Mouse (Mus musculus): ENCODE measurements around the gene Zbtb16. TPM values are rescaled to one million over a fixed set of nuclear protein-coding genes. Genes with fewer than 3 reads are reported as not detected.

The Zbtb16 gene
- polyA plus RNA-seq, 1 experiment from 2014 or later = 5.4 TPM

GRCm38 (mm10) chr9:48696731-48697469, 139.1 kb downstream of the Zbtb16 start:
- Histone ChIP-seq H3K9ac (ENCODE audit: low read depth, low read length) (no peak overlapping the region), H3K4me2 (ENCODE audit: low read length) (no peak overlapping the region), H3K36me3 (ENCODE audit: control insufficient read depth, insufficient read depth, low read length) (no peaks in the 10 kb centered on the region), H3K9me3 (replicated peaks; ENCODE audit: control insufficient read depth, low read length, poor library complexity, severe bottlenecking) (0 out of 2 replicates have a peak, but pooled peaks cover under 1% of the 10 kb centered on the region), H3K4me1 (ENCODE audit: control insufficient read depth, insufficient read depth, low read length) (peaks cover 5% of the 10 kb centered on the region; the same call in 1 of the 2 replicates), H3K27me3 (ENCODE audit: control insufficient read depth, insufficient read depth, low read depth, low read length) (no peaks in the 10 kb centered on the region), H3K27ac (ENCODE audit: low read length) (no peak overlapping the region), H3K4me3 (ENCODE audit: low read depth, low read length) (no peak overlapping the region)
- ATAC-seq = no peak
- 25% methylated on average over 12 of the region's 12 CpGs for WGBS

- no peak for ATAC-seq
- Histone ChIP-seq H3K9ac (ENCODE audit: low read depth, low read length) (no peak overlapping the region), H3K4me2 (ENCODE audit: low read length) (no peak overlapping the region), H3K27ac (ENCODE audit: low read length) (no peak overlapping the region), H3K36me3 (ENCODE audit: control insufficient read depth, insufficient read depth, low read length) (no peaks in the 10 kb centered on the region), H3K4me1 (ENCODE audit: control insufficient read depth, insufficient read depth, low read length) (peaks cover 5% of the 10 kb centered on the region; the same call in 1 of the 2 replicates), H3K9me3 (replicated peaks; ENCODE audit: control insufficient read depth, low read length, poor library complexity, severe bottlenecking) (no peaks in the 10 kb centered on the region), H3K27me3 (ENCODE audit: control insufficient read depth, insufficient read depth, low read depth, low read length) (no peaks in the 10 kb centered on the region), H3K4me3 (ENCODE audit: low read depth, low read length) (no peak overlapping the region)
- 14% methylated on average over 4 of the region's 4 CpGs for WGBS
These were observed 139.7 kb downstream of the Zbtb16 start for GRCm38 (mm10) chr9:48696330-48696729.

GRCm38 (mm10) chr9:48695796-48696195, 140.2 kb downstream of the Zbtb16 start:
- H3K27ac ChIP-seq (ENCODE audit: low read length) = no peak overlapping the region

GRCm38 (mm10) chr9:48694616-48695061, 141.4 kb downstream of the Zbtb16 start:
- H3K9ac ChIP-seq (ENCODE audit: low read depth, low read length) = no peak overlapping the region
- no peak overlapping the region for H3K4me2 ChIP-seq (ENCODE audit: low read length)
- 12% methylated on average over 10 of the region's 10 CpGs for WGBS
- H3K4me3 ChIP-seq (ENCODE audit: low read depth, low read length) = no peak overlapping the region
- H3K9me3 ChIP-seq (replicated peaks; ENCODE audit: control insufficient read depth, low read length, poor library complexity, severe bottlenecking) = no peaks in the 10 kb centered on the region
- H3K36me3 ChIP-seq (ENCODE audit: control insufficient read depth, insufficient read depth, low read length) = no peaks in the 10 kb centered on the region
- no peak for ATAC-seq
- H3K27me3 ChIP-seq (ENCODE audit: control insufficient read depth, insufficient read depth, low read depth, low read length) = no peaks in the 10 kb centered on the region
- no peak overlapping the region for H3K27ac ChIP-seq (ENCODE audit: low read length)
- H3K4me1 ChIP-seq (ENCODE audit: control insufficient read depth, insufficient read depth, low read length) = peaks cover 5% of the 10 kb centered on the region; the same call in 1 of the 2 replicates

More at GRCm38 (mm10) chr9:48695796-48696195, 140.2 kb downstream of the Zbtb16 start:
- 26% methylated on average over 4 of the region's 4 CpGs for WGBS
- H3K9me3 ChIP-seq (replicated peaks; ENCODE audit: control insufficient read depth, low read length, poor library complexity, severe bottlenecking) = no peaks in the 10 kb centered on the region
- H3K4me1 ChIP-seq (ENCODE audit: control insufficient read depth, insufficient read depth, low read length) = peaks cover 5% of the 10 kb centered on the region; the same call in 1 of the 2 replicates
- H3K4me2 ChIP-seq (ENCODE audit: low read length) = no peak overlapping the region
- no peaks in the 10 kb centered on the region for H3K27me3 ChIP-seq (ENCODE audit: control insufficient read depth, insufficient read depth, low read depth, low read length)
- no peak overlapping the region for H3K9ac ChIP-seq (ENCODE audit: low read depth, low read length)
- ATAC-seq = no peak
- no peaks in the 10 kb centered on the region for H3K36me3 ChIP-seq (ENCODE audit: control insufficient read depth, insufficient read depth, low read length)
- H3K4me3 ChIP-seq (ENCODE audit: low read depth, low read length) = no peak overlapping the region

- H3K27me3 ChIP-seq (ENCODE audit: control insufficient read depth, insufficient read depth, low read depth, low read length) = no peaks in the 10 kb centered on the region
- no peak for ATAC-seq
- H3K36me3 ChIP-seq (ENCODE audit: control insufficient read depth, insufficient read depth, low read length) = no peaks in the 10 kb centered on the region
- no peak overlapping the region for H3K9ac ChIP-seq (ENCODE audit: low read depth, low read length)
- peaks cover 5% of the 10 kb centered on the region; the same call in 1 of the 2 replicates for H3K4me1 ChIP-seq (ENCODE audit: control insufficient read depth, insufficient read depth, low read length)
- H3K27ac ChIP-seq (ENCODE audit: low read length) = no peak overlapping the region
- no peak overlapping the region for H3K4me3 ChIP-seq (ENCODE audit: low read depth, low read length)
- H3K4me2 ChIP-seq (ENCODE audit: low read length) = no peak overlapping the region
- H3K9me3 ChIP-seq (replicated peaks; ENCODE audit: control insufficient read depth, low read length, poor library complexity, severe bottlenecking) = no peaks in the 10 kb centered on the region
- WGBS = 45% methylated on average over 7 of the region's 7 CpGs
These were observed 142.3 kb downstream of the Zbtb16 start for GRCm38 (mm10) chr9:48693696-48694095.

GRCm38 (mm10) chr9:48689718-48689980, 146.4 kb downstream of the Zbtb16 start:
- Histone ChIP-seq H3K4me3 (ENCODE audit: low read depth, low read length) (no peak overlapping the region), H3K36me3 (ENCODE audit: control insufficient read depth, insufficient read depth, low read length) (no peaks in the 10 kb centered on the region), H3K4me1 (ENCODE audit: control insufficient read depth, insufficient read depth, low read length) (0 out of 2 replicates have a peak, but pooled peaks cover 2% of the 10 kb centered on the region), H3K9ac (ENCODE audit: low read depth, low read length) (no peak overlapping the region), H3K4me2 (ENCODE audit: low read length) (no peak overlapping the region), H3K27ac (ENCODE audit: low read length) (no peak overlapping the region), H3K9me3 (replicated peaks; ENCODE audit: control insufficient read depth, low read length, poor library complexity, severe bottlenecking) (no peaks in the 10 kb centered on the region), H3K27me3 (ENCODE audit: control insufficient read depth, insufficient read depth, low read depth, low read length) (no peaks in the 10 kb centered on the region)
- 62% methylated on average over 1 of the region's 1 CpGs for WGBS
- ATAC-seq = no peak

GRCm38 (mm10) chr9:48688859-48689717, 146.9 kb downstream of the Zbtb16 start:
- Histone ChIP-seq H3K9me3 (replicated peaks; ENCODE audit: control insufficient read depth, low read length, poor library complexity, severe bottlenecking) (no peaks in the 10 kb centered on the region), H3K36me3 (ENCODE audit: control insufficient read depth, insufficient read depth, low read length) (no peaks in the 10 kb centered on the region), H3K27ac (ENCODE audit: low read length) (no peak overlapping the region), H3K4me1 (ENCODE audit: control insufficient read depth, insufficient read depth, low read length) (no peaks in the 10 kb centered on the region), H3K4me3 (ENCODE audit: low read depth, low read length) (no peak overlapping the region), H3K9ac (ENCODE audit: low read depth, low read length) (no peak overlapping the region), H3K4me2 (ENCODE audit: low read length) (no peak overlapping the region), H3K27me3 (ENCODE audit: control insufficient read depth, insufficient read depth, low read depth, low read length) (no peaks in the 10 kb centered on the region)
- no peak for ATAC-seq
- 79% methylated on average over 6 of the region's 6 CpGs for WGBS

- H3K36me3 ChIP-seq (ENCODE audit: control insufficient read depth, insufficient read depth, low read length) = no peaks in the 10 kb centered on the region
- no peaks in the 10 kb centered on the region for H3K27me3 ChIP-seq (ENCODE audit: control insufficient read depth, insufficient read depth, low read depth, low read length)
- H3K27ac ChIP-seq (ENCODE audit: low read length) = no peak overlapping the region
- H3K4me3 ChIP-seq (ENCODE audit: low read depth, low read length) = no peak overlapping the region
- 77% methylated on average over 7 of the region's 7 CpGs for WGBS
- no peaks in the 10 kb centered on the region for H3K9me3 ChIP-seq (replicated peaks; ENCODE audit: control insufficient read depth, low read length, poor library complexity, severe bottlenecking)
- no peak overlapping the region for H3K4me2 ChIP-seq (ENCODE audit: low read length)
- H3K9ac ChIP-seq (ENCODE audit: low read depth, low read length) = no peak overlapping the region
- no peaks in the 10 kb centered on the region for H3K4me1 ChIP-seq (ENCODE audit: control insufficient read depth, insufficient read depth, low read length)
- ATAC-seq = no peak
These were observed 148.1 kb downstream of the Zbtb16 start for GRCm38 (mm10) chr9:48687891-48688290.

GRCm38 (mm10) chr9:48685721-48686120, 150.3 kb downstream of the Zbtb16 start:
- Histone ChIP-seq H3K9me3 (replicated peaks; ENCODE audit: control insufficient read depth, low read length, poor library complexity, severe bottlenecking) (no peaks in the 10 kb centered on the region), H3K4me1 (ENCODE audit: control insufficient read depth, insufficient read depth, low read length) (no peaks in the 10 kb centered on the region), H3K27ac (ENCODE audit: low read length) (no peak overlapping the region), H3K9ac (ENCODE audit: low read depth, low read length) (no peak overlapping the region), H3K4me2 (ENCODE audit: low read length) (no peak overlapping the region), H3K36me3 (ENCODE audit: control insufficient read depth, insufficient read depth, low read length) (no peaks in the 10 kb centered on the region), H3K27me3 (ENCODE audit: control insufficient read depth, insufficient read depth, low read depth, low read length) (no peaks in the 10 kb centered on the region), H3K4me3 (ENCODE audit: low read depth, low read length) (no peak overlapping the region)
- WGBS = 68% methylated on average over 7 of the region's 7 CpGs
- no peak for ATAC-seq
